Mouse (Mus musculus): ENCODE results near the gene Urb2. TPM values are rescaled to one million over a fixed set of nuclear protein-coding genes. Genes with fewer than 3 reads are reported as not detected.
"Not testable (repeated sequence)": the region's sequence is repeated elsewhere in the genome, so short reads cannot be mapped to it uniquely, and the experiment has no call there.

Urb2 gene
- polyA plus RNA-seq, 1 experiment from 2014 or later = 3.8 TPM

DNA sequence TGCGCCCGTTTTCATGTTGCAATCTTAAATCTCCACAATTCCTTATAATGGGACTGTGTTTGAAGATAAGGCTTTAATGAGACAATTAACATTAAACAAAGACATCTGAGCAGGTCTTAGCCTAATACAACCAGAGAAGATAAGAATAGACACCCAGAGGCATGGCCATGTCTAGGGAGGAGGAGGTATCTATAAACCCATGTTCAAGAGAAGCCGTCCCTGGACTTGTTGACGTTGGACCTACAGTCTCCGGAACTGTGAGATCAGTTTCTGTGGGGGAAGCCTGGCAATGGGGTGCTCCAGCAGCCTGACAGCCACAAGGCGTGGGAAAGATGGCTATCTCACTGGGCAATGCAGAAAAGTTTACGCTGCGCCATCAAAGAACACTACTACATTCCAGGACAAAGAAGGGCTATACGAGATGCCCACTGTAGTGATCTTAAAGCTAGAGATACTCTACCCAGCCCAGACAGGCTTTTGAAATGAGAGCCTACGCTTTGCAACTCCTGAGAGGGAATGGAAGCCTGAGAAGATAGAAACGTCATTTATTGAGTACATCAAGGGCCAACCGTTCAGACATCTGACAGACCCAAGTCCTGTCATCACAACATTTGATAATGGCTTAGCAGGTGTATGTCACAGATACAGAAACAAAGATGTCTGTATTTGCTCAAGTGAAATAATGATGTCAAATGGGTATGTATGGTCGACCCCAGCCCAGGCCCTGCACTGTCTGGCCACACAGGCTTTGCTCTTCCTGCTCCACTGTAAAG, 30.8 kb upstream of the Urb2 start:
- ATAC-seq (replicated peaks) = no peak
- no peak overlapping the region for H3K4me2 ChIP-seq (replicated peaks)
- peaks cover 4% of the 10 kb centered on the region; the same call in 1 of the 2 replicates for H3K4me1 ChIP-seq
- H3K36me3 ChIP-seq = 0 out of 2 replicates have a peak, but pooled peaks cover 4% of the 10 kb centered on the region
- no peaks in the 10 kb centered on the region for H3K27me3 ChIP-seq
- WGBS = 91% methylated on average over 13 of the region's 13 CpGs
- H3K9me3 ChIP-seq = no peaks in the 10 kb centered on the region
- H3K9ac ChIP-seq (replicated peaks) = no peak overlapping the region
- no peak overlapping the region for H3K27ac ChIP-seq (replicated peaks)
- H3K4me3 ChIP-seq = no peak overlapping the region

DNA sequence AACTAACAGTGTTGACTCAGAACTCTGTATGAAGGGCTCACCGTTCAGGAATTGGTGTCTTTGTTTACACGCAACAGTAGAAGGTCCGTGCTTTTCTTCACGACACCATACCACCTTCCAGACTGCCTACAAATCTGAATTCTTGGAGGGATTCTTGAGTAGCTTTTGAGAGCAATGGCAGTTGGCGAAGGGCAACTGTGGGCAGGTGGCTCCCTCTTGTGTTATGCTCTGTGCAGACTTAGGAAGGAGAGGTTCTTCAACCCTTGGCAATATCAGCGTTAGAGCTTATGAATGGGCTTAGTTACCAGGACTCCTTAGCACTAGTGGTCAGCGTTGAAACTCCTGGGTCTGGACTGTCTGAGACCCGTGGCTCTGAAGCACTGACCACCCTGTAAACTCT, 28.7 kb upstream of the Urb2 start:
- Histone ChIP-seq H3K4me2 (replicated peaks) (no peak overlapping the region), H3K27ac (replicated peaks) (0 out of 2 replicates have a peak overlapping the region, but pooled peaks have one; percentile 34), H3K9me3 (no peaks in the 10 kb centered on the region), H3K4me3 (no peak overlapping the region), H3K36me3 (peaks cover 18% of the 10 kb centered on the region), H3K4me1 (peaks cover 4% of the 10 kb centered on the region; the same call in 1 of the 2 replicates), H3K9ac (replicated peaks) (no peak overlapping the region), H3K27me3 (no peaks in the 10 kb centered on the region)
- 72% methylated on average over 8 of the region's 8 CpGs for WGBS
- no peak for ATAC-seq (replicated peaks)

DNA sequence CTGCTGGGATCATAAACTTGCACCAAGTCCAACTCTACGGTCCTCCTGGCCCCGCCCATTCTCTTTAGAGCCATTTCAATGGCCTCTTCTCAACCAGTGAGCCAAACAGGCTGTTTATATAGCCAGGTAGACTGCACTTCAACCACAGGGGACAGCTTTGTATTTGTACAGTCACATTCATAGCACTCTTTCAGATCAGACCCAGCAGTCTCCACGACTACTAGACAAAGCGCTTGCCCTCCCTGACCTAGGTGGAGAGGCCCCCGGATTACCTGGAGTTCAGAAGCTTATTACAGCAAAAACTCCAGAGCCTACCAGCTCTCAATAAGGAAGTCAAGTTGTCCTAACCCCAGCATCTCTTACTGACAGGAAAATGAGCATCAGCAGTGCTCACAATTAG, 27.7 kb upstream of the Urb2 start:
- Histone ChIP-seq H3K9me3 (no peaks in the 10 kb centered on the region), H3K9ac (replicated peaks) (no peak overlapping the region), H3K4me2 (replicated peaks) (no peak overlapping the region), H3K27ac (replicated peaks) (no peak overlapping the region), H3K27me3 (no peaks in the 10 kb centered on the region), H3K4me1 (peaks cover 4% of the 10 kb centered on the region; the same call in 1 of the 2 replicates), H3K36me3 (peaks cover 20% of the 10 kb centered on the region), H3K4me3 (no peak overlapping the region)
- no peak for ATAC-seq (replicated peaks)
- WGBS = 93% methylated on average over 5 of the region's 5 CpGs

DNA sequence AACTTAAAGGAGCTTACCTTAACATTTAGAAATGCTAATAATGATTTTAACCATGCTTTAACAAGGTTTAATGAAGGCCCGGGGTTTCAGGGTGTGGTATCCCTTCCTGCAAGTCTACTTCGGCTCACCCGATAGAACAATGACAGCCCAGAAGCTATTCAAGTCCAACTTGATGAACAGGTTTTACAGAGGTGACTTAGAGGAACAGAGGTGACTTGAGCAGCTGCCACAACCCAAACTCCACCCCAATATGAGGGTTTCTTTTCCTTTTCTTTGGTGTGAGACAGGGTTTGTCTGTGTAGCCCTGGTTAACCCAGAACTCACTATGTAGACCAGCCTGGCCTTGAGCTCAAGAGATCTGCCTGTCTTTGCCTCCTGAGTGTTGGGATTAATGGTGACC, 27.3 kb upstream of the Urb2 start:
- Histone ChIP-seq H3K4me3 (no peak overlapping the region), H3K27ac (replicated peaks) (no peak overlapping the region), H3K4me2 (replicated peaks) (no peak overlapping the region), H3K9me3 (no peaks in the 10 kb centered on the region), H3K36me3 (peaks cover 20% of the 10 kb centered on the region), H3K4me1 (peaks cover 4% of the 10 kb centered on the region; the same call in 1 of the 2 replicates), H3K27me3 (no peaks in the 10 kb centered on the region), H3K9ac (replicated peaks) (no peak overlapping the region)
- 91% methylated on average over 3 of the region's 3 CpGs for WGBS
- no peak for ATAC-seq (replicated peaks)

DNA sequence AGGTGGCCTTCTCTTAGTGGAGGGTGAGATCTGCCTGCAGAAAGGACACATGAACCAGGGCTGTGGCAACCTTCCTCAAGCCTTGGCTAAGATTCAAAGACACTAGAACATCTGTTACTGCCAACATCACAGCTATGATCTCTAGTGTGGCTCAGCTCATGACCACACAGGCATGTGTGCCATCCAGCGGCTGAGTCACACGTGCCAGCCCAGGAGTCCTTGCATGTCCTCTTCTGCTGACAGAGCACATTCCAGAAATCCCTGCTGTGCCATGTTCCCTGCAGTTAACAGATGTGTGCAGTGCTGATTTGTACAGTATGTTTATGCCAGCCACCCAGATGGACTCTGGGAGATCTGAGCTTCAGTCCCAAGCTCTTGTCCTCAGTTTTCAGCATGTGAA, 21.7 kb upstream of the Urb2 start:
- H3K36me3 ChIP-seq = peaks cover 51% of the 10 kb centered on the region
- WGBS = 85% methylated on average over 2 of the region's 2 CpGs

DNA sequence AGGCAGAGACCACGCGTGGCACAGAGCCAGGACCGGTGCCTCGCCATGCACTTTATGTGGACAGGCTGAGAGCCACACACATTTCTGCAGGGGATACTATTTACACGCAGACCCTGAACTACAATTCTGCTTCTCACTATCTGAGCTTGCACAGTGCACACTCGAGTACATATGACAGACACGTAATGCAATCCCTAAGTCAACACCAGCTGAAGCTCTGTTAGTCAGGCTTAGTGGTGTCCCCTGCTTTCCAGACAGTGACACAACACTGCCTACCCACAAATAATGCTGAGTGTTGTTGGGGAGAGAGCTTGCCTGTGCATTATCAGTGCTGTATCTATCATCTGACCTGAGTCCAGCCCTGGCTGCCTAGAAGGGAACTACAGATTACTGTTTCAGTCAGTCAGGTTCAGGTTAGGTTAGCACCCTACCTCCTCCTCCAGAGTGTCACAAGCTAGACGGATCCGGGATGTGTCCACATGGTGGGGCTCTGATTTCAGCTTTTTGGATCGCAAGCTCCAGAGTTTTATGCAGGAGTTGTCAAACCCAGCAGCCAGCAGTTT, 18.7 kb upstream of the Urb2 start:
- ATAC-seq (replicated peaks) = no peak
- Histone ChIP-seq H3K9ac (replicated peaks) (no peak overlapping the region), H3K4me3 (no peak overlapping the region), H3K27me3 (no peaks in the 10 kb centered on the region), H3K27ac (replicated peaks) (no peak overlapping the region), H3K9me3 (no peaks in the 10 kb centered on the region), H3K36me3 (peaks cover 57% of the 10 kb centered on the region), H3K4me1 (no peaks in the 10 kb centered on the region), H3K4me2 (replicated peaks) (no peak overlapping the region)
- WGBS = 97% methylated on average over 10 of the region's 10 CpGs

More for the DNA sequence above, 21.7 kb upstream of the Urb2 start:
- Histone ChIP-seq H3K4me2 (replicated peaks) (no peak overlapping the region), H3K4me1 (no peaks in the 10 kb centered on the region), H3K4me3 (no peak overlapping the region), H3K27me3 (no peaks in the 10 kb centered on the region), H3K27ac (replicated peaks) (no peak overlapping the region), H3K9ac (replicated peaks) (no peak overlapping the region), H3K9me3 (no peaks in the 10 kb centered on the region)
- no peak for ATAC-seq (replicated peaks)

DNA sequence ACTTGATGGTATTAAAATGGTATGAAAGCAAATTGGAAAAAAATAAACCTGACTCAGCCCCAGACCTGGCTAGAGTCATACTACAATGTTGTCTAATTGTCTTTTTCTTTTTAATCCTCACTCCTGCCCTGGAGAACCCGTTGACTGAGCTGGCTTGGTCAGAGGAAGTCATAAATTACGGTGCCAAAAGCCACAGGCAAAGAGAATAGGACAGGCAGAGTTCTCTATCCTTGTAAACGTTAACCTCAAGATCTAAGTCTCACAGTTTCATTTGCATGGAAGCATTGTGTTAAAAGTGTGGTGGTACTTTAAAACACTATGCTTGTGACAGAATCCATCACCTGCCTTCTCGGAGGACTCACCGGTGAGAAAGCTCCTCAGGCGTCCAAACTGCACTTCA, 13.5 kb upstream of the Urb2 start:
- ATAC-seq (replicated peaks) = no peak
- Histone ChIP-seq H3K27me3 (no peaks in the 10 kb centered on the region), H3K4me2 (replicated peaks) (no peak overlapping the region), H3K36me3 (peaks cover 59% of the 10 kb centered on the region), H3K4me3 (no peak overlapping the region), H3K9ac (replicated peaks) (no peak overlapping the region), H3K9me3 (no peaks in the 10 kb centered on the region), H3K4me1 (no peaks in the 10 kb centered on the region), H3K27ac (replicated peaks) (no peak overlapping the region)
- 95% methylated on average over 6 of the region's 6 CpGs for WGBS

DNA sequence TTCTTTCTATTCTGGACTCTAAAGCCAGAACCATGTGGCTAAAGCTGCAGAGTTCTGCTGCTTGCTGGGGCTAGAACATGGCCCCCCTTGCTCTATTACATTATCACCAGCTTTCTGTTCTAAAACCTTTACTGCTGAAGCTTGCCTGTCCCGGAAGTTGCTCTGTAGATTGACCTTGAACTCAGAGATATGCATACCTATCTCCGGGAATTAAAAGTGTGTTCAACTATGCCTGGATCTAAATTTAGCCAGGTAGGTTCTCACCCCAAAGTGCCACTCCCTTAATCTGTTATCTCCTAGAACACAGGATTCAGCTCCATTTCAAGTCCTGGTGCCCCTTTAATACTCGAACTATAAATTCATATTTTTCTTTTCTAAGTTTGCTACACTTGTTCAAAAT, 9.7 kb upstream of the Urb2 start:
- H3K36me3 ChIP-seq = peaks cover 29% of the 10 kb centered on the region
- H3K27ac ChIP-seq (replicated peaks) = no peak overlapping the region
- no peak overlapping the region for H3K9ac ChIP-seq (replicated peaks)
- no peaks in the 10 kb centered on the region for H3K4me1 ChIP-seq
- H3K27me3 ChIP-seq = no peaks in the 10 kb centered on the region
- no peak overlapping the region for H3K4me2 ChIP-seq (replicated peaks)
- WGBS = 92% methylated on average over 3 of the region's 3 CpGs
- no peaks in the 10 kb centered on the region for H3K9me3 ChIP-seq
- ATAC-seq (replicated peaks) = no peak
- H3K4me3 ChIP-seq = no peak overlapping the region

DNA sequence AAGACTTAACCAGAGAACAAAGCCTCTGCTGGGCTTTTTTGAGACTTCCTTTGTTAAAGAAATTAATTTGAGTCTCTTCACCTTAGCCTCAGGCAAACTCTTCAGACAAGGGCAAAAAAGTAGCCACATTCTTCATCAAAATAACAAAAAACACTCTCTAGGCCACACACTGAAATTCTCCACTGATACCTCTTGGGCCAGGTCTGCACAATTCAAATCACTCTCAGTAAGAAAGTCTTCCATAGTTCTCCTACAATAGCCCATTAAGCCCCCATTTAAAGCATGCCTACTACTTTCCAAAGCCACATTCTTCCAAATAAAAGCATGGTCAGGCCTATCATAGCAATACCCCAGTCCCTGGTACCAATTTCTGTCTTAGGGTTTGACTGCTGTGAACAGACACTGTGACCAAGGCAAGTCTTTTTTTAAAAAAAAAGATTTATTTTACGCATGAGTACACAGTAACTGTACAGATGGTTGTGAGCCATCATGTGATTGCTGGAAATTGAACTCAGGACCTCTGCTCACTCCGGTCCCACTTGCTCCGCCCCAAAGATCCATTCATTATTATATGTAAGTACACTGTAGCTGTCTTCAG, 9.2 kb upstream of the Urb2 start:
- H3K4me1 ChIP-seq = no peaks in the 10 kb centered on the region
- H3K4me2 ChIP-seq (replicated peaks) = no peak overlapping the region
- H3K36me3 ChIP-seq = peaks cover 24% of the 10 kb centered on the region
- H3K9me3 ChIP-seq = no peaks in the 10 kb centered on the region
- H3K9ac ChIP-seq (replicated peaks) = no peak overlapping the region
- no peaks in the 10 kb centered on the region for H3K27me3 ChIP-seq
- ATAC-seq (replicated peaks) = no peak
- 94% methylated on average over 3 of the region's 3 CpGs for WGBS
- no peak overlapping the region for H3K4me3 ChIP-seq
- no peak overlapping the region for H3K27ac ChIP-seq (replicated peaks)

DNA sequence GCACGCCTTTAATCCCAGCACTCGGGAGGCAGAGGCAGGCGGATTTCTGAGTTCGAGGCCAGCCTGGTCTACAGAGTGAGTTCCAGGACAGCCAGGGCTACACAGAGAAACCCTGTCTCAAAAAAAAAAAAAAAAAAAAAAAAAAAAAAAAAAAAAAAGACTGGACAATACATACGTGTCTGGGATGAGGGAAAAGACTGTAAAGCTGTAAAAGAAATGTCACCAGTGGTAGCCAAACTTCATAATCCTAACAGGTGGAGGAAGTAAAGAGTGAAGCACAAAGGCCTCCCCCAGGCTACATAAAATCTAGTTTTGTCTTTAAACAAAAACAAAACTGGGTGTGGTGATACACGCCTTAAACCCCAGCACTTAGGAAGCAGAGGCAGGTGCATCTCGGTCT, 7.0 kb upstream of the Urb2 start:
- not testable (repeated sequence) for H3K9me3 ChIP-seq; H3K36me3 ChIP-seq; H3K4me1 ChIP-seq; ATAC-seq (replicated peaks); H3K9ac ChIP-seq (replicated peaks); H3K4me2 ChIP-seq (replicated peaks); H3K27ac ChIP-seq (replicated peaks); H3K4me3 ChIP-seq; H3K27me3 ChIP-seq
- 96% methylated on average over 7 of the region's 7 CpGs for WGBS

DNA sequence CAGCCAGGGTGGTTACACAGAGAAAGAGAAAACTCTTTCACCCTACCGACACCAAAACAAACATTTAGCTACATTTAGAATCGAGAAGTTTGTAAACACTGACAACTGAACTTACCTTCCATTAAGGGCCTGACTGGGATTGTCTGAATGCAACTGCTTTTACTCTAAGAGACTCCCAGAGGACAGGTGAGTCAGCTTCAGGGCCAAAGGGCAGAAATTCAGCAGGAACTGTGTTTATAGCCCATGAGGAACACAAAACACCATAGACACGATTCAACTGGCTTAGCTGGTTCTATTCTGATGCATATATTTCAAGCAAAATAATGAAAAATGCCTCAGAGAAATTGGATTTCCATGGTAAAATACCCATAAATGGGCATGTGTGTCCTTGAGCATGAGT, 6.6 kb upstream of the Urb2 start:
- H3K36me3 ChIP-seq = no peaks in the 10 kb centered on the region
- no peaks in the 10 kb centered on the region for H3K9me3 ChIP-seq
- no peaks in the 10 kb centered on the region for H3K27me3 ChIP-seq
- H3K4me2 ChIP-seq (replicated peaks) = no peak overlapping the region
- H3K27ac ChIP-seq (replicated peaks) = no peak overlapping the region
- 92% methylated on average over 3 of the region's 3 CpGs for WGBS
- no peak overlapping the region for H3K4me3 ChIP-seq
- peaks cover 10% of the 10 kb centered on the region for H3K4me1 ChIP-seq
- ATAC-seq (replicated peaks) = no peak
- no peak overlapping the region for H3K9ac ChIP-seq (replicated peaks)

DNA sequence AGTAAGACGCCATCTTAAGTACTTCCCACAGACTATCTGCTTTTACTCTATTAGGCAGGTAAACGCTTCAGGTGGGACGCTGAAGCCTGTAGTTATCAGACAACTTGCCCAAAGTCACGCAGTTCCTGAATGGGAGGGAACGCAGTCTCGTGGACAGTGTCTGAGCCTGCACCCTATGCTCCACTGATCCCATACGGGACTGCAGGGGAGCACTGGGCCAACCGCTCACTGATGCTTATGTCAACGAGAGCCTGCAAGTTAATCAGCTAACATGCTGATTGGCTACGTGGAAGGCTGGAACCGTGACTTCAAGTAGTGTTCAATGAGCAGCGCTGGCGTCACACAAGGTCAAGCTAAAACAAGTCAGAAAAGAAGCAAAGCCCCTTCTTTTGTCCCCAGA, 1.5 kb upstream of the Urb2 start:
- H3K27ac ChIP-seq (replicated peaks) = no peak overlapping the region
- peaks cover 26% of the 10 kb centered on the region for H3K4me1 ChIP-seq
- ATAC-seq (replicated peaks) = no peak
- WGBS = 37% methylated on average over 13 of the region's 13 CpGs
- no peaks in the 10 kb centered on the region for H3K27me3 ChIP-seq
- 0 out of 2 replicates have a peak overlapping the region, but pooled peaks have one; percentile 5 for H3K9ac ChIP-seq (replicated peaks)
- peak overlapping the region; percentile 93 for H3K4me3 ChIP-seq
- H3K9me3 ChIP-seq = no peaks in the 10 kb centered on the region
- H3K4me2 ChIP-seq (replicated peaks) = peak overlapping the region; percentile 54
- H3K36me3 ChIP-seq = peaks cover 10% of the 10 kb centered on the region; the same call in 1 of the 2 replicates

All from forebrain, embryonic 15.5 days (tissue).